Mouse (Mus musculus): Measurements from ENCODE around the gene Tagln2.

The Tagln2 gene

DNA sequence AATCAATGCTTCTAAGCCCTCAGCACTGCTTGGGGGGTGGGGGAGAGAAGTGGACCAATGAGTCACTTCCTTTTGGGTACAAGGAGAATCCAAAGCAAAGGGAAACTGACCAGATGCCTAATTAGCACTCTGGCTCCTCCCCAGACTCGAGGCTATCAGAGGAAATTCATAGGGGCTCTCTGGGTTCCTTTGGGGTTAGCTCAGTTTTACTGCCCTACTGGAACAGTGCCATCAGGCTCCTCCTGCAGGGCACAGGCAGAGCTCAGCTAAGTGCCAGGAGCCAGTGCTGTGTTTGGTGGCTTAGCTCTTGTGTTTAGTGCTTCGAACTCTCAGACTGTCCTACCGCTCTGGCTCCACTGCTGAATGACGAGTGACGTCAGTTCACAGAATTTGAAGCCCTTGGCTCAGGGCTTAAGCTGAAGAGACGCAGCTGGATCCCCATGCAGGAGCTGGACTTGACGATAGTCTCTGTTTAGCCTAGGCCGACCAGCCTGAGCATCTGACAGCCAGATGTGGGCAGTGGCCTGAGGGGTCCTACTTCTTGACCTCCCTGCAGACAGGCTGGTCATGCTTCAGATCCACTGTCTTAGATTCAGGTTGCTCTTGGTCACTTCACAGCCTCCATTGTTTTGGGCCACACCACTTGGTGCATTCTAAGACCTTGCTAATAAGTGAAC, 30.8 kb downstream of the Tagln2 start:
- DNase-seq = no peak

- DNase-seq = peak in 1 of 2 experiments; percentile 31
Observed at GRCm38 (mm10) chr1:172532551-172532950, 32.7 kb downstream of the Tagln2 start.

- no peak for DNase-seq
Observed at GRCm38 (mm10) chr1:172535116-172535515, 35.3 kb downstream of the Tagln2 start.

GRCm38 (mm10) chr1:172539827-172540226, 40.0 kb downstream of the Tagln2 start:
- no peak for DNase-seq

DNA sequence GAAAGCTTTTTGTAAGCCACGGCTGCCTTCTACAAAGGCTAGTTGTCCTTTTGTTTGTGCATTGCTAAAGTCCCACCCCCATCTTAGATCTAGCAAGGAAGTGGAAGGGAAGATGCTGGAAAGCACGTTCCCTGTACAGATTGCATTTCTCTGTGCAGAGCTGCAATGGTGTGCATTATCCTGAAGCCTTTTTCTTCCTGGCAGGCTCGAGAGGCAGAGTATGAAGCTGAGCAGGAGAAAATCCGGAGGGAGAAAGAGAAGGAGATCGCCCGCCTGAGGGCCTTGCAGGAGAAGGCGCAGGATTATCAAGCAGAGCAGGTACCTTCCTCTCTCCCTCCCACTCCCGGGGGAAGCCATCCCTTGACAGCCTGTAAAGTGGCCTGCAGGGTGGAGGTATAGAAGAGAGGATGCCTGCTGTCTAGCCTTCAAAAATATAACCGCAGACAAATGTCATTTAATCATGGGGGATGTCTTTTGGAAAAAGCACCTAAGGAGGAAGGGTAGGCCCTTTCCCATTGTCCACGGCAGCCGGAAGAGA, 40.5 kb downstream of the Tagln2 start:
- DNase-seq = no peak

DNA sequence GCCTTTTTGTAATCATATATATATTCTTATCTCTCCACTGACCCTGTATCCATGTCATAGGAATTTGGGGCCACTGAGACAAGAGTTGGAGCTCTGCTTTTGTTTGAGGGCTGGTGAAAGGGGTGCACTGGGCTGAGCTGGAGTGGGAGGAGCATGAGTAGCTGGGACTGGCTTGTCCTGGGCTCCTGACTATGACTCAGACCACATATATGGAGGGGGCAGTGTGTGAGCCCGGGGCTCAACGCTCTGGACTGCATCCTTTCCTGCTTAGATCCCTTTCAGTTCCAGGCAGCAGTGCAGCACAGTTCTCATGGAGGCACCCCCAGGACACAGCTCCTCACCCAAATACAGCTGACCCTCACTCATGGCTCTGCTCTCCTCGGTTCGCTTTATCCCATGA, 46.2 kb downstream of the Tagln2 start:
- DNase-seq = no peak

DNA sequence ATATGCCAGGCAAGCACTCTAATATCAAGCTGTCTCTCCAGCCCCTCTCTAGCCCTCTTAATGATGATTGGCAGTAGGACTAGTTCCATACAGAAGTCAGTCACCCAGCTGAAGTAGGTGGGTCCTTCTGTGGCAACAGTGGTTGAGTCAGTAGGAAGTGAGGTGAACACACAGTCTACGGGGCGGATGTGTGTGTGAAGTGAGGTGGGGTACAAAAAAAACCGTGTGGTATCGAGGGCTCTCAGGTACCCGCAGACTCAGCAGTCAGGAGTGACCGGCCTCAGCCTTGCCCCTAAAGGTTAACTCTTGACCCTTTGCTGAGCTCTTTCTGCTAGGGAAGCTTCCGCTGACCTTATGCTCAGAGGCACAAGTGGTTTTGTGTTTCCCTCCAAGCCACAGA, 48.7 kb downstream of the Tagln2 start:
- no peak for DNase-seq

DNA sequence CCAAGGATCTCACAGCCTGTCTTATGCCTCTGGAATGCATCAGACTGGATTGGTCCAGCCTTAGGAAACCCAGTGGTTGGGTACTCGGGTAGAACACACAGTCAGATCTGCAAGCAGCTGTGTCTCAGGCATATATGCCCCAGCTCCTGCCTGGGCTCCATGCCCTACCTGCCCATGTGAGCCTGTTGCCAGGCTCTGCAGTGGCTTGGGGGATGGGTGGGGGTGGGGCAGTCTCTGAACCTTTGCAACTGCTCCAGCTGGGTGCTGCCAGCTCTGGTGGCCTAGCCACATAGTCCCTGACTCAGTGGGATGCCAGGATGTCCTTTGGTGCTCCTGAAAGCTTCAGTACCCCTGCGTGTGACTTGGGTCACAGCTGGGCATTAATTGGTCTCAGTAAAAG, 49.5 kb downstream of the Tagln2 start:
- no peak for DNase-seq

- no peak for DNase-seq
Observed at GRCm38 (mm10) chr1:172549717-172550116, 49.9 kb downstream of the Tagln2 start.

DNA sequence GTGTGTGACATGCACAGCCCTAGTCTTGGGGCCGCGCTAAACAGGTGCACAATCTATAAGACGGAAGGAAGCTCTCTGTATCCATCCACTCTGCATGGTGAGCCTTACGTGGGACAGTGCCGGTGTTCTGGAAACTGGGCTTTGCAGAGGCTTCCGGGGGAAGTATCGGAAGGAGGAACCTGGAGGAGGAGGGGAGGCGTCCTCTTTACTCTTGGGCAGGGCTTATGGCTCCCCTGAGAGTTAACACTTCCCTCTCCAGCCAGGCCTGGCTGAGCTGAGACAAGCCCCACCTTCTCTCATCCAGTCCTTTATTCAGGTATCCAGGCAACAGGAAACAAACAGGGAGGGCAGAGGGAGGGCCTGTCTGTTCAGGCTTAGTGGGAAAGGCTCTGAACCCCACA, 50.7 kb downstream of the Tagln2 start:
- DNase-seq = peak; percentile 43 to 44

DNA sequence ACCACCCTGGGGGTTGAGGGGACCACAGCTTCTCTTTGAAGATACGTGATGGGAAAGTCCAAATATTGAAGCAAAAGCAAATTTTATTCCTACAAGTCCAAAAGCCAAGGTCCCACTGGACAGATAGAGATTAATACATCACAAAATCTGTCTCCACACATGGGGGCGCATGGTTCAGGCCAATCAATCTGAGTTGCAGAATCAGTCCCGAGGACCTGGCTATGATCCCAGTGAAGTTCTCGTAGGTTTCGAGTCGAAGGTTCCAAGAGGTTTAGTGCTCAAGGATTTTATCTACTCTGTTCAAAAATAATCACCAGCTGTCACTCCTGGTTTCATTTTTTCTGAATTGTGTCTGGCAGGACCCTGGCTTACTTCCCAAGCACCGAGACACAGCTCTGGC, 51.2 kb downstream of the Tagln2 start:
- no peak for DNase-seq

DNA sequence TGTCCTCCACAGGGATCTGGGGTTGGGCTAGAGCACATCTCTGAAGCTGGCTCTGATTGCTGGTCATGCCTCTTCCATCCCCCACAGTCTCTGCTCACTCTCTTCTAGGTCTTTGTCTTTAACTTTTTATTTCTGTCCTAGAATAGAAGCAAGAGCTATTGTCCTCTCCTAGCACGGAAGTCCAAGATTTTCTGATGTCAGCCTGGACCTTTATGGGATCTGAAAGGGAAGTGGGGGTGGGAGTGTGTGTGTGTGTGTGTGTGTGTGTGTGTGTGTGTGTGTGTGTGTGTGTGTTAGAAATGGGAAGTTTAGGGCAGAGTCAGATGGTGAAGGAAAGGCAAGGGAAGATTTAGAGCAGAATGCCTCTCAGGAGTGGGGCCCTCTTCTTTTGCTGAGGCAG, 52.8 kb downstream of the Tagln2 start:
- DNase-seq = peak in 1 of 2 experiments; percentile 11

DNA sequence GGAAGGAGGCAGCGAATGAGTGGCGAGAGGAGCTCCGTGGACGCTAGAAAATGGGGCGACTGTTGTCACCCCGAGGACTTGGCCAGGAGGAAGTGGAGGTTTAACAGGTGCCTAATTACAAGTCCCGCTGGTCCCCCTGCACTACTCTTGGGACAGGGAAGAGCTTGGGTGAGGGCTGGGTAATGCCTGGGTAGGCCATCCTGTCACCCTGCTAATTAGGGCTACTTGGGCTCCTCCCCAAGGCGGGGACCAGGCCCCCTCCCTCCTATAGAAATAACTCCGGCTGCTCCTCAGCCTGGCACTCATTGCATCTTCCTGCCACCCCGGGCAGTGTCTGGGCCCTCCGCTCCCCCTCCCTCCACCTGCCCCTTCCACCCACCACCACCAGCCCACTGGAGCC, 55.8 kb downstream of the Tagln2 start, which contains the start of gene Vsig8:
Vsig8 (plus strand) TSS at position 301 of the 400 bp plus-strand sequence.
- no peak for DNase-seq

All from kidney, adult 8-10 months (tissue).